ENCODE assay signal across 9 mouse cellular contexts in the genomic region with DNA sequence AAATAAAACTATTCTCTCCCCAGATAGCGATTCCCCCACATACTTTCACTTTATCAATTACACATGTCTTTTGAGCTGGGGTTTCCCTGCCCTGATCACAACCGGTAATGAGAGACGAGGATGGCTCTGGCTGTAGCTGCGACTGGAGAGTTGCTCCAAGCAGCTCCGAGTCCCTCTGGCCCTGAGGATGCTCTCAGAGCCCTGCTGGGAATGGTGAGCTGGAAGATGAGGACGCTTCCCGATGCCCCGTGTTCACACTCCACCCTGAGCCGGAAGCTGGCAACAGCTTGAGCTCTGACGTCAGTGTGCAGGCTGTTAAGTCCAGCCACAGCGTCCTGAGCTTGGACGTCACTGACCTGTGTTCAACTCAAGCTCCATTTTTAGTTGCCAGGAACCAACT.
DNase-seq lines count a peak whose midpoint lies in the region; ATAC-seq and TF ChIP-seq lines count a peak whose summit lies in the region.
"Had no signal": no experiment of that assay in that cellular context is flagged by ENCODE, and none has a peak within 500 bp of the region (broad histone marks: within the 10 kb centered on the region; RNA-seq: fewer than 3 reads in every experiment).

No protein-coding gene starts in this region.

- H3K4me1 ChIP-seq in lung, embryonic 16.5 days (replicated peaks; ENCODE audit: control insufficient read depth, insufficient read depth, low read length), result no peaks in the 10 kb centered on the region
- H3K4me1 ChIP-seq in intestine, postnatal 0 days (replicated peaks; ENCODE audit: control insufficient read depth, insufficient read depth, low read length), result no peaks in the 10 kb centered on the region

- DNase-seq in cerebellum, adult 9-11 months, result peak; percentile 3
- DNase-seq in lung, postnatal 25 days (ENCODE audit: low spot score), result no peak
- DNase-seq in retina, postnatal 1 day, result peak; percentile 24
- no peak for DNase-seq in B cell, adult 2 months
- DNase-seq in thymus, postnatal 36 days, result no peak

- H3K9ac ChIP-seq in lung, embryonic 16.5 days (ENCODE audit: low read length), result no peak overlapping the region
- H3K9ac ChIP-seq in intestine, postnatal 0 days (ENCODE audit: low read depth, low read length), result no peak overlapping the region

- ATAC-seq in cerebellum, adult (ENCODE audit: insufficient number of reproducible peaks, low FRiP score, low TSS enrichment), result no peak
- ATAC-seq in lung, embryonic 16.5 days (ENCODE audit: low read depth), result no peak
- no peak for ATAC-seq in intestine, postnatal 0 days

- TF ChIP-seq CTCF in intestine, postnatal 0 days (IDR thresholded peaks at IDR 0.05; ENCODE audit: low read depth), result no peak

- H3K9me3 ChIP-seq in lung, embryonic 16.5 days (ENCODE audit: control insufficient read depth, low read length), result no peaks in the 10 kb centered on the region
- no peaks in the 10 kb centered on the region for H3K9me3 ChIP-seq in intestine, postnatal 0 days (ENCODE audit: control insufficient read depth)

- no peaks in the 10 kb centered on the region for H3K27me3 ChIP-seq in lung, embryonic 16.5 days (ENCODE audit: control insufficient read depth, insufficient read depth, low read depth, low read length)
- H3K27me3 ChIP-seq in intestine, postnatal 0 days (replicated peaks; ENCODE audit: control insufficient read depth, insufficient read depth, low read length), result no peaks in the 10 kb centered on the region

- peak overlapping the region; percentile 49 for H3K4me2 ChIP-seq in lung, embryonic 16.5 days (ENCODE audit: low read depth, low read length)
- peak overlapping the region; percentile 25; the same call in 1 of the 2 replicates for H3K4me2 ChIP-seq in intestine, postnatal 0 days (replicated peaks; ENCODE audit: low read depth)

- H3K36me3 ChIP-seq in lung, embryonic 16.5 days (ENCODE audit: control insufficient read depth, insufficient read depth, low read length), result no peaks in the 10 kb centered on the region
- H3K36me3 ChIP-seq in intestine, postnatal 0 days (ENCODE audit: control insufficient read depth, insufficient read depth), result no peaks in the 10 kb centered on the region

- H3K27ac ChIP-seq in lung, embryonic 16.5 days (ENCODE audit: low read length), result no peak overlapping the region
- no peak overlapping the region for H3K27ac ChIP-seq in intestine, postnatal 0 days (ENCODE audit: low read depth, low read length)
- H3K27ac ChIP-seq: left cerebral cortex, adult 2 months had no signal

- peak overlapping the region; percentile 24; the same call in 1 of the 2 replicates for H3K4me3 ChIP-seq in lung, embryonic 16.5 days (ENCODE audit: low read length)
- no peak overlapping the region for H3K4me3 ChIP-seq in intestine, postnatal 0 days (ENCODE audit: low read depth, low read length)
- H3K4me3 ChIP-seq: left cerebral cortex, adult 2 months had no signal

- WGBS in lung, embryonic 16.5 days, result 27% methylated on average over 12 of the region's 12 CpGs
- 38% methylated on average over 12 of the region's 12 CpGs for WGBS in intestine, postnatal 0 days

Comparison
In these comparisons a context has a peak if more than half of its experiments do, and no peak if none do; other contexts are left out.
1. DNase-seq: peak in cerebellum, adult 9-11 months (single experiment) and retina, postnatal 1 day (single experiment); none in lung, postnatal 25 days (single experiment), B cell, adult 2 months (0 of 2) and thymus, postnatal 36 days (0 of 2).